Mouse (Mus musculus) left cerebral cortex, postnatal 36 days (tissue): ENCODE measurements around the gene Dyrk1b. TPM values are rescaled to one million over a fixed set of nuclear protein-coding genes. Genes with fewer than 3 reads are reported as not detected.

Source experiments
- total RNA-seq, 2 experiments: library from RNA; stranded (reverse); gene quantifications; 2 replicates each; pipeline ENCODE4 v1.2.3; 2021

Dyrk1b gene
- total RNA-seq, 2 experiments from 2014 or later, result 46.7 to 54.8 TPM

Other genes with a start within 250 kb of the Dyrk1b start
- gene Zfp780b, start 200.3 kb upstream of the Dyrk1b start, total RNA-seq, result 10 to 100 TPM; 17.8 to 22.9 TPM
- 1 to 10 TPM; 5.9 to 6.3 TPM for gene Zfp850, start 165.4 kb upstream of the Dyrk1b start, total RNA-seq
- gene Psmc4, start 129.4 kb upstream of the Dyrk1b start, total RNA-seq, result 100 to 1,000 TPM; 120 to 132 TPM
- under 1 TPM; 0.20 to 0.32 TPM for gene Fcgbp, start 108.2 kb upstream of the Dyrk1b start, total RNA-seq
- gene 9530053A07Rik, start 50.0 kb upstream of the Dyrk1b start, total RNA-seq, result under 1 TPM; 0.07 TPM
- 10 to 100 TPM; 50.3 to 54.8 TPM for gene Fbl, start 9.8 kb upstream of the Dyrk1b start, total RNA-seq
- gene Eid2, start 88.4 kb downstream of the Dyrk1b start, total RNA-seq, result 10 to 100 TPM; 59.9 to 66.6 TPM
- 10 to 100 TPM; 33.3 to 37.8 TPM for gene Eid2b, start 98.3 kb downstream of the Dyrk1b start, total RNA-seq
- gene Selenov, start 111.7 kb downstream of the Dyrk1b start, total RNA-seq, result under 1 TPM; 0.43 to 0.44 TPM
- gene Dll3, start 122.8 kb downstream of the Dyrk1b start, total RNA-seq, result 1 to 10 TPM; 1.4 to 1.8 TPM
- gene Timm50, start 132.6 kb downstream of the Dyrk1b start, total RNA-seq, result 10 to 100 TPM; 44.1 to 46.3 TPM
- 100 to 1,000 TPM; 120 to 122 TPM for gene Supt5, start 159.3 kb downstream of the Dyrk1b start, total RNA-seq
- gene Rps16, start 171.2 kb downstream of the Dyrk1b start, total RNA-seq, result 100 to 1,000 TPM; 425 to 456 TPM
- gene Plekhg2, start 193.1 kb downstream of the Dyrk1b start, total RNA-seq, result 1 to 10 TPM; 6.2 to 9.7 TPM
- 1 to 10 TPM; 2.6 to 3.3 TPM for gene Zfp36, start 200.8 kb downstream of the Dyrk1b start, total RNA-seq
- 10 to 100 TPM; 17.9 to 21.3 TPM for gene Med29, start 213.2 kb downstream of the Dyrk1b start, total RNA-seq
- 10 to 100 TPM; 59.0 to 72.1 TPM for gene Paf1, start 213.5 kb downstream of the Dyrk1b start, total RNA-seq